Mouse (Mus musculus) ES-Bruce4 (cell line): ENCODE measurements around the gene Krtap28-13.

Experiments used
- CTCF ChIP-seq: IDR thresholded peaks from one replicate; pipeline ENCODE4 v1.8.1; 2011; ENCODE audit warnings: low read depth, low read length
- POLR2A ChIP-seq: IDR thresholded peaks from one replicate; pipeline ENCODE4 v1.8.1; 2011; ENCODE audit warnings: low read length; ENCODE audit not compliant: insufficient read depth

DNA sequence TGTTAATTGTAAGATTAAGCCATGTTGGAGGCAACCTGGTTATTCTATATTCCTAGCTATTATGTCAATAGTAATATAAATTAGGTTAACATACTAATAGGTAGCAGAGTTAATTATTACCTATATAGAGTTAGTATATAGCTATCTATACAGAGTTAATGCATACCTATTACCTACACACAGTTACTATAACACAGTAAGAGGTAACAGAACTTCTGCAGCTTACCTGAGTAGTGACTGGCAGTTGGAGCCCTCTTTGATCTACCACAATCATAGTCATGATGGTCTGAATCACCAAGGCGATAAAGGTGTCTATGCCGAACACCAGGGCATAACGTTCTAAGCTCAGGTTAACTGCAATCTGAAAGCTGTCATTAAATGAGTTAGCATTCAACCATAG, 46.3 kb upstream of the Krtap28-13 start:
- TF ChIP-seq POLR2A (no peak), CTCF (no peak)
